Mouse (Mus musculus) small intestine, adult 2 months (tissue): Measurements from ENCODE around the gene Tmem269. TPM values are rescaled to one million over a fixed set of nuclear protein-coding genes. Genes with fewer than 3 reads are reported as not detected.

Experiments used
- H3K27ac ChIP-seq: fragments of 200-500 bp; 2 replicates; pipeline ENCODE4 v1.5.1; 2012; ENCODE audit warnings: low read depth, low read length, control low read depth, inconsistent platforms; ENCODE audit not compliant: insufficient read depth
- H3K27me3 ChIP-seq: fragments of 200-500 bp; 2 replicates; pipeline ENCODE4 v1.6.1; 2012; ENCODE audit warnings: mild to moderate bottlenecking, moderate library complexity, low read length, inconsistent platforms; ENCODE audit not compliant: control insufficient read depth, insufficient read depth
- H3K36me3 ChIP-seq: fragments of 200-500 bp; 2 replicates; pipeline ENCODE4 v1.6.1; 2012; ENCODE audit warnings: mild to moderate bottlenecking, low read length, control low read depth, inconsistent platforms; ENCODE audit not compliant: control insufficient read depth, insufficient read depth
- H3K4me1 ChIP-seq: fragments of 200-500 bp; 2 replicates; pipeline ENCODE4 v1.6.1; 2012; ENCODE audit warnings: low read length, inconsistent platforms, mixed read lengths; ENCODE audit not compliant: control insufficient read depth, insufficient read depth, insufficient read length
- H3K4me3 ChIP-seq: fragments of 200-500 bp; 2 replicates; pipeline ENCODE4 v1.5.1; 2012; ENCODE audit warnings: low read depth, mild to moderate bottlenecking, control low read depth, inconsistent platforms, low read length, moderate library complexity
- CTCF ChIP-seq: fragments of 200-500 bp; IDR thresholded peaks from 2 replicates; pipeline ENCODE4 v1.5.1; 2012; ENCODE audit warnings: low read depth, mild to moderate bottlenecking, control low read depth, inconsistent platforms, low read length, moderate library complexity, mixed read lengths; ENCODE audit not compliant: insufficient replicate concordance, insufficient read length; ENCODE audit errors: extremely low read depth
- POLR2A ChIP-seq: fragments of 200-500 bp; IDR thresholded peaks from 2 replicates; pipeline ENCODE4 v1.6.1; 2012; ENCODE audit warnings: low read depth, mild to moderate bottlenecking, control low read depth, inconsistent platforms, low read length, moderate library complexity
- WGBS: fragments of 180-500 bp; shearing (Covaris S2); methylation state at CpG from one replicate; pipeline ENCODE4 v1.1.7; 2018; 5-methylcytosine and 5-hydroxymethylcytosine counted together
- polyA plus RNA-seq: library from polyadenylated mRNA; depleted of rRNA; stranded (reverse); fragments of >200 nt; gene quantifications from 2 replicates; pipeline ENCODE4 v1.2.3, GENCODE M21; 2012

The Tmem269 gene
- polyA plus RNA-seq, 1 experiment, result 0.09 TPM

DNA sequence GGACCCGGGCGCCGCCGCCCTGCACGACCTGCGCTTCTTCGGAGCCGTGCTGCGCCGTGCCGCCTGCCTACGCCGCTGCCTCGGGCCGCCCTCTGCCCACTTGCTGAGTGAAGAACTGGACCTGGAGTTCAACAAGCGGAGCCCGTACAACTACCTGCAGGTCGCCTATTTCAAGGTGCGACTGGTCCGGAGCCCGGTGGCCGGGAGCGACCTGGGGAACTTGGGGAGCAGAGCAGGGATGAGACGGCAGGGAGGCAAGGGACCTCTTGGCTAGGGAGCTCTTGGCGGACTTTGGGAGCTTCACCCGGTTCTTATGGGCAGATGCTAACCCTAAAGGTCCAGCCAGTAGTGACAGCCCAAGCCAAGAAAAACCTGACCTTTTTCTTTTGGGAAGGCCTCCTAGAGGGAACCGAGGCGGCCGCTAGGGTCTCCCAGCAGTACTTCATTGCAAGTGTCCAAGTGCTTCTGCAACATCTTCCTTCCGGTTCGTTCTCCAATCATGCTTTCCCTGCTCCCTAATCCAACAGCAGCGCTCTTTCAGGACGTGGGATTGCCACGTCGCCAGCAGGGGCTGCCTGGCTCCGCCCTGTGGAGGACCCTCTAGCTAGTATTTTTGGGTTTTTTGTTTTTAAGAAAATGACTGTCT is 15.4 kb upstream of the Tmem269 start:
- H3K4me3 ChIP-seq, result peak overlapping the region; percentile 71
- no peaks in the 10 kb centered on the region; the same call in 1 of the 2 replicates for H3K4me1 ChIP-seq
- H3K27me3 ChIP-seq, result peaks cover 12% of the 10 kb centered on the region; the same call in 1 of the 2 replicates
- no peak for TF ChIP-seq CTCF
- no peak for TF ChIP-seq POLR2A
- WGBS, result 1% methylated on average over 36 of the region's 36 CpGs
- H3K27ac ChIP-seq, result no peak overlapping the region; the same call in 1 of the 2 replicates
- H3K36me3 ChIP-seq, result no peaks in the 10 kb centered on the region

DNA sequence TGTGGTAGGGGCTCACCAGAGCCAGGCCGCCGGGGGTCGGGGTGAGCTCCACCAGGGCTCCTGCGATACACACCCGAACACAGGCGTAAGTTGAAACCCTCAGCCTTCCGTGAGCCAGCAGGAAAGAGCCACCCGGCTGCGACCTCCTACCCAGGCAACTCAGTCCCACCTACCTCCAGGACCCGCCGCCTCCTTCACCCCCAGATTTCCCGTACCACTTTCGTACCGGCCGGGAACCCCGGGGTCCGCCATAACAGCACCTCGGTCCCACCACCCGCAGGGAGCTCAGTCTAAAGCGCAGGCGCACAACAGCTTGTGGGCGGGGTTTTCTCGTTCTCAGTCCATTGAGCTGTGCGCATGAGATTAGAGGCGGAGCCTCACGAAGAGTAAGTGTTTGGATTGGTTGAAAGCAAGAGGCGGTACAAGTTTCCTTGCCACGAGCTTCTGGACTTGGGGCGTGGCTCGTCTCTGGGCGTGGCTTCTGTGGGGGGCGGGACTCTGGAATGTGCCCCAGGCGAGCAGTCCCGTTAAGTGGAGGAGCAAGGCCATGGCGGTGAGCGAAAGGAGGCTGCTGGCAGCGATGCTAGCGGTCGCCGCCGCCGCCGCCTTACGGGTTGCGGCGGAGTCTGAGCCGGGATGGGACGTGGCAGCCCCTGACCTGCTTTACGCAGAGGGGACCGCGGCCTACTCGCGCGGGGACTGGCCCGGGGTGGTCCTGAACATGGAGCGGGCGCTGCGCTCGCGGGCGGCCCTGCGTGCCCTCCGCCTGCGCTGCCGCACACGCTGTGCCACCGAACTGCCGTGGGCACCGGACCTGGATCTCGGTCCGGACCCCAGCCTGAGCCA is 14.6 kb upstream of the Tmem269 start, which contains the start of the genes AU022252 and P3h1:
Gene AU022252, minus strand, starts transcription at position 303 of the 846 bp plus-strand sequence.
Gene P3h1, plus strand, starts transcription at position 506 of the 846 bp plus-strand sequence.
- H3K27ac ChIP-seq, result no peak within 1 kb of the TSS; the same call in 1 of the 2 replicates
- peaks cover 12% of the 10 kb centered on the region; the same call in 1 of the 2 replicates for H3K27me3 ChIP-seq
- peak within 1 kb of the TSS; percentile 93 for H3K4me3 ChIP-seq
- under 1% methylated on average over 71 of the region's 71 CpGs for WGBS
- TF ChIP-seq POLR2A (peak; percentile 65), CTCF (no peak)
- H3K4me1 ChIP-seq, result no peaks in the 10 kb centered on the region; the same call in 1 of the 2 replicates
- H3K36me3 ChIP-seq, result 0 out of 2 replicates have a peak, but pooled peaks cover 1% of the 10 kb centered on the region

GRCm38 (mm10) chr4:119226751-119227150 is 8.7 kb upstream of the Tmem269 start:
- Histone ChIP-seq H3K36me3 (peaks cover 16% of the 10 kb centered on the region), H3K27me3 (no peaks in the 10 kb centered on the region), H3K27ac (no peak overlapping the region), H3K4me1 (no peaks in the 10 kb centered on the region), H3K4me3 (no peak overlapping the region)
- TF ChIP-seq POLR2A, result no peak
- no peak for TF ChIP-seq CTCF
- 79% methylated on average over 11 of the region's 11 CpGs for WGBS

DNA sequence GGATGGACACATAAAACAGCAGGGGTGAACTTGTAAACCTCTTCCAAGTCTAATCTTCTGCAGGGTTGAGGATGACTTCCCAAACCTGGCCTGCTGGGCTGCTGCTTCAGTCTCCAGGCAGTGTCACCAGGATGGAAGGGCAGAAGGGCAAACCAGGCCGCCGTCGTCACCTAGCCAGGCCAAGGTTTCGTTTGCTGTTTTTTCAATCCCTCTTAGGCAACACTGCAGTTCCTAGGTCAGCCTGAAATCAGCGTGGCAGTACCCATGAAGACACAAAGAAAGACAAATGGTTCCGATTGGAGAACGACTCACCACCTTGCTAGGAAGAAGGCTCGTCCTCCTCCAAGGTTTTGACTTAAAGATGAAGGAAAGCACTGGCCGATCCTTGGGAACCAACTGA is 7.7 kb upstream of the Tmem269 start:
- no peak overlapping the region for H3K27ac ChIP-seq
- 90% methylated on average over 9 of the region's 9 CpGs for WGBS

DNA sequence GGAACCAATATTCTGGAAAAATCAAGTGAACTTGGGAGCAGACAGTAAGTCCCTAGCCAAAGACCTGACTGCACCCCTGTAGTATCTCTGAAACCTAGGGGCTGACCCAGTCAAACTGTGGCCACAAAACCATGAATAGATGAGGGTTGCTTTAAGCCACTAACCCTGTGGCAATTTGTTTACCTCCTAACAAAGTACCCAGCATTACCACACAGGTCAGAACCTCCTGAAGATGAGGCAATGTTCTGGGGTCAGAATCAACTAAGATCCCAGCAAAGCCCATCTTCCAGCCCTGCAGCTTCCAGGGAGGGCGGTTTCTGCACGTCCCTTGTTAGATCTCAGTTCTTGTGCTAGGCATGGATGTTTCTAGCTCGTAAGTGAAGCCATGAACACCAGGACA is 6.5 kb upstream of the Tmem269 start:
- WGBS, result 99% methylated on average over 3 of the region's 3 CpGs
- H3K4me3 ChIP-seq, result no peak overlapping the region
- no peaks in the 10 kb centered on the region for H3K4me1 ChIP-seq
- no peak overlapping the region for H3K27ac ChIP-seq
- no peak for TF ChIP-seq CTCF
- H3K27me3 ChIP-seq, result no peaks in the 10 kb centered on the region
- peaks cover 16% of the 10 kb centered on the region for H3K36me3 ChIP-seq

More for the DNA sequence above, 7.7 kb upstream of the Tmem269 start:
- Histone ChIP-seq H3K4me3 (no peak overlapping the region), H3K4me1 (no peaks in the 10 kb centered on the region), H3K36me3 (peaks cover 16% of the 10 kb centered on the region), H3K27me3 (no peaks in the 10 kb centered on the region)
- TF ChIP-seq POLR2A (no peak), CTCF (no peak)

- TF ChIP-seq CTCF (peak; percentile 56; the same call in 1 of the 2 replicates), POLR2A (no peak)
Measured at GRCm38 (mm10) chr4:119223696-119224095, 5.7 kb upstream of the Tmem269 start.

GRCm38 (mm10) chr4:119216667-119217066 is 1.4 kb downstream of the Tmem269 start:
- Histone ChIP-seq H3K4me1 (no peaks in the 10 kb centered on the region), H3K4me3 (no peak overlapping the region), H3K36me3 (no peaks in the 10 kb centered on the region), H3K27me3 (no peaks in the 10 kb centered on the region), H3K27ac (no peak overlapping the region)
- TF ChIP-seq CTCF, result no peak
- no peak for TF ChIP-seq POLR2A
- WGBS, result 65% methylated on average over 8 of the region's 8 CpGs

More at GRCm38 (mm10) chr4:119223696-119224095, 5.7 kb upstream of the Tmem269 start:
- Histone ChIP-seq H3K4me1 (no peaks in the 10 kb centered on the region), H3K27ac (no peak overlapping the region), H3K36me3 (peaks cover 16% of the 10 kb centered on the region), H3K4me3 (no peak overlapping the region), H3K27me3 (no peaks in the 10 kb centered on the region)
- WGBS, result 81% methylated on average over 1 of the region's 1 CpGs
